Mouse (Mus musculus) C2C12 (cell line): ENCODE data around the gene Adssl1.
A peak's percentile ranks its signal among the peaks of the same experiment; 100 is the strongest.

Experiments
- CTCF ChIP-seq: IDR thresholded peaks from one replicate; pipeline ENCODE4 v1.5.1; 2011; ENCODE audit not compliant: control insufficient read depth, insufficient read depth, insufficient read length
- MAX ChIP-seq: IDR thresholded peaks from one replicate; pipeline ENCODE4 v1.6.1; 2011; ENCODE audit warnings: mild to moderate bottlenecking, control low read depth
- MYOD1 ChIP-seq: IDR thresholded peaks from one replicate; pipeline ENCODE4 v1.6.1; 2011; ENCODE audit warnings: low read depth; ENCODE audit not compliant: control insufficient read depth, insufficient read length

DNA sequence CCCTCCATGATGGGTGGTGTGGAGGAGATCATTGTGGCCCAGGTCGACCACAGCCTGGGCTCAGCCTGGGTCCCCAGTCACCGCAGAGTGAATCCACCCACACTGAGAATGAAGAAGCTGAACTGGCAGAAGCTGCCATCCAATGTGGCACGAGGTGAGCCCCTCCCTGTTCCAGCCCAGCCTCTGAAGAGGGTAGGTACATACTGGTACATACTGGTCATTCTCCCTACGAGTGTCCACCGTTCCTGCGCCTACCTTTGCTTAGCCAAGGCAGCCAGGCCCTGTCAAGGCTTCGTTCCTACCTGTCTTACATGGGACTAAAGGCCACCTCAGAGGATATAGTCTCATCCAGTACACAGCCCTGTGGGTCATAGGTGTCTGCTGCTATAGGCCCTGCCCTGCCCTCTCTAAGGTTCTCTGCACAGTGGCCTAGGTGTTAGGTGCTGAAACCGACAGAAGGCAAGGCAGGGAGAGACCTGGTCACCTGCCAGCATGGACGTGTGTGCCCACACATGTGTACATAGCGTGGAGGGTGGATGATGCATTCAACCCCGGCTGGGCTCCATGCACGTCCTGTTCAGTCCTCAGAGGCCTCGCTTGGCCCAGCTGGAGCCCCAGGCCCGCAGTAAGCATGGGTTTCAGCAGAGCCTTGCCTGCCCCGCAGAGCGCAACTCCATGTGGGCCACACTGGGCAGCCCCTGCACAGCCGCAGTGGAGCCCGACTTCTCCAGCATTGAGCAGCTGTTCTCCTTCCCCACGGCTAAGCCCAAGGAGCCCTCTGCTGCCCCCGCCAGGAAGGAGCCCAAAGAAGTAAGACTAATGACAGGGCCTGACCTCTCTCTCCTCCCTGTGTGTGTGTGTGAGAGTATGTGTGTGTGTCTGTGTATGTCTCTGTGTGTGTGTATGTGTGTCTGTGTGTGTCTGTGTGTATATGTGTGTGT, 14.9 kb upstream of the Adssl1 start:
- TF ChIP-seq CTCF (peak; percentile 44), MAX (no peak), MYOD1 (peak; percentile 54)
